Mouse (Mus musculus) spleen, postnatal 0 days (tissue): ENCODE results near the gene Zglp1. TPM values are rescaled to one million over a fixed set of nuclear protein-coding genes. Genes with fewer than 3 reads are reported as not detected.

Experiments
- microRNA counts: library from miRNA; unstranded; fragments of <30 nt; microRNA quantifications from one replicate; lab custom pipeline; 2015
- polyA plus RNA-seq: library from polyadenylated mRNA; unstranded; fragments of >200 nt; fragmentation: Nextera tagmentation; extraction: Ambion mirVana; gene quantifications from 2 replicates; pipeline ENCODE4 v1.2.1, GENCODE M21; 2015

Gene Zglp1
- polyA plus RNA-seq, result 0.26 and 0.67 TPM in 2 replicates

GRCm38 (mm10) chr9:21067006-21067684 lies at the start of gene Zglp1:
Gene Zglp1 (minus strand): TSS chr9:21067093.

GRCm38 (mm10) chr9:21091707-21092320 lies 24.9 kb upstream of the Zglp1 start, which contains the start of the genes Gm38431 and Raver1:
Gene Gm38431 (minus strand): TSS chr9:21091997.
Gene Raver1 (minus strand): TSS chr9:21092008.

GRCm38 (mm10) chr9:21073044-21073840 lies 6.3 kb upstream of the Zglp1 start, which contains the start of the genes Gm49373 and Fdx1l:
Gene Gm49373 (minus strand): TSS chr9:21073096.
Gene Fdx1l (minus strand): TSS chr9:21073614.

GRCm38 (mm10) chr9:21031896-21032351 lies 35.0 kb downstream of the Zglp1 start, which contains the start of gene Icam5:
Gene Icam5 (plus strand): TSS chr9:21032073.

GRCm38 (mm10) chr9:21029291-21030054 lies 37.4 kb downstream of the Zglp1 start, which contains the start of gene Icam4:
Gene Icam4 (plus strand): TSS chr9:21029373.

GRCm38 (mm10) chr9:21015571-21016130 lies 51.2 kb downstream of the Zglp1 start, which contains the start of gene Icam1:
Gene Icam1 (plus strand): TSS chr9:21015985.

MicroRNAs encoded within 50 kb of the gene (microRNA counts, 519-probe panel; counts per million panel counts)
- microRNA mmu-miR-1900 (lab: Ali Mortazavi, UCI), result 88.3 counts per million

Other genes starting within 250 kb of the Zglp1 start
- gene Rdh8, start 248.6 kb downstream of the Zglp1 start, polyA plus RNA-seq, result not detected in 2 replicates
- 11.0 and 14.0 TPM in 2 replicates for gene A230050P20Rik, start 198.5 kb downstream of the Zglp1 start, polyA plus RNA-seq
- gene Angptl6, start 187.4 kb downstream of the Zglp1 start, polyA plus RNA-seq, result 1.3 and 1.5 TPM in 2 replicates
- gene Ppan, start 178.9 kb downstream of the Zglp1 start, polyA plus RNA-seq, result 65.4 and 72.3 TPM in 2 replicates
- 198 and 211 TPM in 2 replicates for gene Eif3g, start 168.5 kb downstream of the Zglp1 start, polyA plus RNA-seq
- gene Dnmt1, start 107.2 kb downstream of the Zglp1 start, polyA plus RNA-seq, result 63.9 and 66.7 TPM in 2 replicates
- gene S1pr2, start 90.3 kb downstream of the Zglp1 start, polyA plus RNA-seq, result 6.7 and 8.2 TPM in 2 replicates
- gene Mrpl4, start 64.4 kb downstream of the Zglp1 start, polyA plus RNA-seq, result 77.0 and 79.0 TPM in 2 replicates
- gene Icam1, start 51.1 kb downstream of the Zglp1 start, polyA plus RNA-seq, result 10.4 and 13.8 TPM in 2 replicates
- 111 and 139 TPM in 2 replicates for gene Icam4, start 37.7 kb downstream of the Zglp1 start, polyA plus RNA-seq
- gene Icam5, start 35.0 kb downstream of the Zglp1 start, polyA plus RNA-seq, result 0.27 and 0.35 TPM in 2 replicates
- 0.17 and 0.23 TPM in 2 replicates for gene Gm49373, start 6.0 kb upstream of the Zglp1 start, polyA plus RNA-seq
- 41.2 and 44.7 TPM in 2 replicates for gene Fdx1l, start 6.5 kb upstream of the Zglp1 start, polyA plus RNA-seq
- 0.86 and 1.1 TPM in 2 replicates for gene Gm38431, start 24.9 kb upstream of the Zglp1 start, polyA plus RNA-seq
- gene Raver1, start 24.9 kb upstream of the Zglp1 start, polyA plus RNA-seq, result 20.1 and 20.8 TPM in 2 replicates
- 9.7 and 12.2 TPM in 2 replicates for gene Tyk2, start 64.2 kb upstream of the Zglp1 start, polyA plus RNA-seq
- 139 and 143 TPM in 2 replicates for gene Cdc37, start 82.9 kb upstream of the Zglp1 start, polyA plus RNA-seq
- gene Pde4a, start 98.6 kb upstream of the Zglp1 start, polyA plus RNA-seq, result 4.1 and 5.6 TPM in 2 replicates
- 31.7 and 37.9 TPM in 2 replicates for gene Keap1, start 172.3 kb upstream of the Zglp1 start, polyA plus RNA-seq
- 0.52 and 0.57 TPM in 2 replicates for gene S1pr5, start 181.3 kb upstream of the Zglp1 start, polyA plus RNA-seq
- gene Atg4d, start 198.2 kb upstream of the Zglp1 start, polyA plus RNA-seq, result 60.0 and 74.6 TPM in 2 replicates
- gene Kri1, start 220.9 kb upstream of the Zglp1 start, polyA plus RNA-seq, result 14.7 and 14.9 TPM in 2 replicates
- 125 and 133 TPM in 2 replicates for gene Cdkn2d, start 224.3 kb upstream of the Zglp1 start, polyA plus RNA-seq
- 0.11 and 0.13 TPM in 2 replicates for gene Ap1m2, start 245.2 kb upstream of the Zglp1 start, polyA plus RNA-seq